Mouse (Mus musculus) testis, postnatal 14 days (tissue): ENCODE measurements around the gene Add1.
"Not testable (repeated sequence)": the region's sequence is repeated elsewhere in the genome, so short reads cannot be mapped to it uniquely, and the experiment has no call there.

Experiments used
- DNase-seq: peaks from one replicate; pipeline ENCODE4 v3.0.0; 2021; ENCODE audit warnings: low spot score

Add1 gene

DNA sequence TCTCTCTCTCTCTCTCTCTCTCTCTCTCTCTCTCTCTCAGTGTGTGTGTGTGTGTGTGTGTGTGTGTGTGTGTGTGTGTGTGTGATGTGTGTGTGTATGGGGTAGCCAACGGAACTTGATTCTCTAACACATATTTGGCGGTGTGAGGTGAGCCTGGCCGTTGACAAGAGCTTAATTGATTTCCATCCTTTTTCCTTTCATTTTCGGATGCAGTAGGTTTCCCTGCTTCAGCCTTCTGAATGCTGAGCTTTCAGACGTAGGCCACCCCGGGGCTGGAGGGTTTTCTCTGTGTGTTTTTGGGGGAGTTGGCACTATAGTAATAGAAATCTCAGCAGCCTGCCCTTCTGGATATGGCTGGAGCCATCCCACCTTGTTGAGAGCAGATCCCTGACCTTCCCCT is 23.2 kb upstream of the Add1 start:
- no peak for DNase-seq

DNA sequence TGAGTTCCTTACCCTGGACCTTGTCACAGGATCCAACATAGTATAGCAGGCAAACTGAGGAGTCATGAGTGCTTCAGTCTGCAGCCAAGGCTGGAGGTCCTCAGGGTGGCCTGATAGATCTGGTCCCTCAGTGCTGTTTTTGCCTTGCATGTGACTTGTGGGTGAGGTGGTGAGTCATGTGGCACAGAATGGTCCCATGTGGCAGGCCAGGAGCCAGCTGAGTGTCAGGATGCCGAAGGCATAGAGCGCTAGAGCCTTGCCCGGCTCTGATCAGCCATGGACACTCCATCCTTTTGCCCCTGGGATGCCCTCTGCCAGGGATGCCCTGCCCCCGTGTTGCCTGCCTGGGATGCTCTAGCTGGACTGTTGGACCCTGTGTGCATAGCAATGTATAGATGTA is 21.6 kb upstream of the Add1 start:
- no peak for DNase-seq

DNA sequence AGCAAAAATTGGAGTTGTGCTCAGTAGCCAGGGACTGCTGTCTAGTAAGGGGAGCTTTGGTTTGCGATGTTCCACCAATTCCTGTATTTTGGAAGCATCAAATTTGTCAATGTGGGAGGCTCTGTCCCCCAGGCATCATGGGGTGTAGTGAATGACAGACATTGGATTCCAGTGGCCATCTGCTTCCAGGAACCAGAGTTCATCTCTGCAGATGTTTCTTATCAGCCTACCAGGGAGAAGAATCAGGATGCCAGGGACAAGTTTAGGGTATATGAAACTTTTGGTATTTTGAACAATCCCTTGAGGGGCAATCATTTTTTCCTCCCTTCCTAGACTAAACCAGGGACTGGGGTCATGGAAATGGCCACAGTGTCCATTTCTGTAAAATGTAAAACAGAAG is 9.6 kb upstream of the Add1 start:
- no peak for DNase-seq

DNA sequence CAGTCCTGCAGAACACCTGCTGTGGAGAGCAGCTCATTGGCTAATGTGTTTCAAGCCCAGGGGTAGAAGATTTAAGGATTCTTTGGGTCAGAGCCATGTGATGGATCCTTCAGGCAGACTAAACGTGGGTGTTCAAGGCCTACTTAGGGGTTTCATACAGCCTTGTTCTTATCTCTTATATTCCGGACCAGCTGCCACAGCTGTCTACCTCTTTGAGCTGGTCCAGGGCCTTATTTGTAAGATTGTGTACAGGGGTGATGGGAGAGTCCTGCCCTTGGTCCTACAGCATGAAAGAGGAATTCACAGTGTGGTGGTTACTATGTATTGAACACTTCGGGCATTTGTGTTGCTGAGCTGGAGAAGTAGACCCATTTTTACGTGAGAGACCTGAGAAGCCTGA is 9.2 kb upstream of the Add1 start:
- no peak for DNase-seq

DNA sequence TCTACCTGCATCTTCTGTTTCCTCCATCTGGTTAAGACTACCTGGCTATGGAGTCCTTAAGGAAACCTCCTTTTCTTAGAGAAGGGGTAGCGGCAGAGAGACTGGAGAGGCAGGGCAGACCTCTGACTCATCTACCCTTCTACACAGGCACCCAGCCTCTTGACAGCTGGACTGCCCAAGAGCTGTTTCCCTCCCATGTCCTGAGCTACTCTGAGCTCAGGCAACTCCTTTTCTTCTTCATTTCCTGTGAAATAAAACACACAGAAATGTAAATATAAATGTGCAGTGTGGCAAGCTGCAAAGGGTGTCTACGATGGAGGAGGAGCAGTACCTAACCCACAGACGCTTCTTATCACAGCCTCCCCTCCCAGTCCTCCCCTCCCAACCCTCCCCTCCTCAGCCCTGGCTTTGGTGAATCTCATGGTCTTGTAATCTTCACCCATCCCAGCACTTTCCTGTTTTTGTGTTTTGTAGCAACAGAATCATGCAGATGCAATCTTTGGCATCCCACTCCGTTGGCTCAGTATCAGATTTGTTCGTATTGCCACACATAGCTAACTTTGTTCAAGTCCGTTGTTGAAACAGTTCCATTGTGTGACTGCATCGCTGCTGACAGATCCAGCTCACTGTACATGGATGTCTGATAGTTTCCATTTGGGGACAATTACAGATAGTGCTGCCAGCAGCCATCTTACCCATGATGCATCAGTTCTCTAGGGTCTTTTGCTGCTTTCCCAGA is 7.8 kb upstream of the Add1 start:
- peak; percentile 73 for DNase-seq

DNA sequence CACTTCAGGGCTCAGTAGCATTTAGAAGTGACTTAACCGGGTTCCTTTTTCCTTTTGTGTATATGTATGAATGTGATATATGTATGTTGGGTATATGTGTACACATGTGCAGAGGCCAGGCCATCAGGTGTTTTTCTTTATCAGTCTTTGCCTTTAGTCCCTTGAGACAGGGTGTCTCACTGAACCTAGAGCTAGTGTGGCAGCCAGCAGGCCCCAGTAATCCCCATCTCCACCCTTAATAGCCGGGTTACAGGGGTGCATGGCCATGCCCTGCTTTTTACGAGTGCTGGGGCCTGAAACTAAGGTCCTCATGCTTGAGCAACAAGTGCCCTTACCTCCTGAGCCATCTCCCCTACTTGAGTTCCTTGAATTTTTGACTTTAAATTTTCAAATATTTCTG is 1.9 kb upstream of the Add1 start:
- DNase-seq = no peak

DNA sequence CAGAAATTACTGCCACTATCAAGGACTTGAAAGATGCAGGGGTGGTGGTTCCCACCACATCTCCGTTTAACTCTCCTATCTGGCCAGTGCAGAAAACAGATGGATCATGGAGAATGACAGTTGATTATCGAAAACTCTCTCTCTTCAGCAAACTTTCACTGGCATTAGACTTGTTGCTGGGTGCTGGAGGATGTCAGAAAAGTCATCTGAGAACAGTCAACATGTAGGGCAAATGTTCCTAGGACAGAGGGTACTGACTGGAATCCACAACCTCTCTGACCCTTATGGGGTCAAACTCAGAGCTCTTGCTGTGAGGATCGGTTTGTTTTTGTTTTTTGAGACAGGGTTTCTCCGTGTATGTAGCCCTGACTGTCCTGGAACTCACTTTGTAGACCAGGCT is 896 bp upstream of the Add1 start:
- DNase-seq = not testable (repeated sequence)

DNA sequence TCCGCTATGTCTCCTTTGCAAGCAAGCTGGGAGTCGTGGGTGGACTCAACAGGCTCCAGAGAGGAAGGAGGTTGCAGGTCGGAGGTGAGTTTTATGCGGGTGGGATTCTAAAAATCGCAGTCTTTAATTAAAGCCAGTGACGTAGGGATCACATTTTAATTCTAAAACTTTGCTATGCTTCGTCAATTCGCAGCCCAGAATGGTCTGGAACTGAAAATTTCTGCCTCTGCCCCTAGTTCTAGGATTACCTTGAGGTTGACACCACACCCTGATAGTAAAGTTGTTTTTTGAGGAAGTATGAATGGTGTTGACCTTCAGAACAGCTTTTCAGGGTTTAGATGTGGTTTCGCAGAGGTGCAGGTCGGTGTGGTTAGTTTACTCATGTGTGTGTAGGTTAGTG is 1.3 kb downstream of the Add1 start:
- DNase-seq = no peak

DNA sequence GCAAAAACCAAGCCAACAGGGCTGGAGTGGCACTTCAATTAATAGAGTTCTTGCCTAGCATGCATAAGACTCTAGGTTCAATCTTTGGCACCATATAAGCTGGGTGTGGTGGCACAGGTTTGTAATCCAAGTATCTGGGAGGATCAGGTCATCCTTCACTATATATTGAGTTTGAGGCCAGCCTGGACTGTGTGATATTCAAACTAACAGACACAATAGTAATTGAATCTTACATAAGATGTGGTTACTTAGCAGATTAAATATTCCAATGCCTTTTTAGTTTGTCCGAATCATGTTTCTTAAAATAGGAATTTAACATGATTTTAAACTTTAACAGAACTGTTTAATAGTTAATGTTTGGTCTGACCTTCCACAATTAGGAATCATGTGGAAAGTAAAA is 2.8 kb downstream of the Add1 start:
- DNase-seq = no peak

DNA sequence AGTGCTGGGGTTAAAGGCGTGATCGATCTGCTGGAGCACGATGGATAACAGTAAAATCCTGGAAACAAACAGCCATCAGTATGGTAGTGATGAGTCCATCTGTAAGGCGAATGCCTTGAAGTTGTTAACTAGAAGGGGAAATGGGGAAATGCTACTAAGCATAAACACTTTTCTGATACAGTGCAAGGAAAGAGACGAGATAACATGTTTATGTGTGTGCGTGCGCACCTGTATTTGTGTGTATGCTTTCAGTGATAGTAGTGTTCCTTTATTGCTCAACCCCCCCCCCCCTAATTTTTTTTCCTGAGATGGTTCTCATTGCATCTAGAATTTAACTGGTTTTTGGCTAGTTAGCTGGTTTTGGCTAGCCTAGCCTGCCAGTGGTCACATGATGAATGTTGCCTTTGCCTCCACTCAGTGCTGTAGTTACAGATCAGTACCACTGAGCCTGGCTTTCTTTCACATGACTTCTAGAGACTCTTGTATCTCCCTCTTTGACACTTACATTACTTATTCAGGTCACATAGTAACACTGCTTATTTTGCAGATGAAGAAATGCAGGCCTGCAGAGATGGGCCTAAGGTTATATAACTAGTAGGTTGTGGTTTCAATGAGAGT is 4.7 kb downstream of the Add1 start:
- DNase-seq = no peak

DNA sequence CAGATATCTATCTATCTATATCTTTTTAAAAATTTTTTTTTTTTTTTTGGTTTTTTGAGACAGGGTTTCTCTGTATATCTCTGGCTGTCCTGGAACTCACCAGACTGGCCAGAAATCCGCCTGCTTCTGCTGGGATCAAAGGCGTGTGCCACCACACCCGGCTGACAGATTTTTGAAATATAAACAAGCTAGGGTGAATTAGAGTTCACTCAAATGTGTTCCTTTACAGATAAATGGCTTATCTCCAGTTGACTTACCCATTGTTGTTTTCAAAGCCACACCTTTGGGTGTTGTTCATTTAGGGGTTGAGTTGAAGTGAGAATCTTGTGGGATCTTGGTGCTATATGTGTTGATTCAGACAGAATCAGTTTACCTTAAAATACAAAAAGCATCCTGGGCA is 5.9 kb downstream of the Add1 start:
- no peak for DNase-seq

DNA sequence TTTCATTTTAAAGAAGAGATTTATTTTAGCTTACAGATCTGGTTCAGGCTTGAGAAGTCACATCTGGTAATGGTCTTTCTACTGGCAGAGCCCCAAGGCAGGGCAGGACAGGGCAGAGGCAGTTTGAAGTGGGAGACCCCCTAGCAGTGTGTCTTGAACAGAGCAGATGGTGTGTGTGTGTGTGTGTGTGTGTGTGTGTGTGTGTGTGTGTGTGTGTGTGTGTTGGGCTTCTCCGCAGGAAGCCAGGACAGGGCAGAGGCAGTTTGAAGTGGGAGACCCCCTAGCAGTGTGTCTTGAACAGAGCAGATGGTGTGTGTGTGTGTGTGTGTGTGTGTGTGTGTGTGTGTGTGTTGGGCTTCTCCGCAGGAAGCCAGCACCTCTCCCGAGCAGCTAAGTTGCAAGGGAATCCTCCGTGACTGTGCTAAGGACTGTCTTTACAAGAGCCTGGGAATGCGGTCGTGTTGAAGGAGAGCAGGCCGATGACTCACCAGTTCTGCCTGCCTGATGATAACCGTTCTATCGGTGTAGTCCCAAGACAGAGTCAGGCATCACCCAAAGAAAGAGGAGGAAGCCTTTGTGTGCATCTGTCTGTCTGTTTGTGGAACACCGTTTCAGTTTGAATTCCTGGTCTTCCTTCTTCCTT is 8.3 kb downstream of the Add1 start:
- DNase-seq = not testable (repeated sequence)

DNA sequence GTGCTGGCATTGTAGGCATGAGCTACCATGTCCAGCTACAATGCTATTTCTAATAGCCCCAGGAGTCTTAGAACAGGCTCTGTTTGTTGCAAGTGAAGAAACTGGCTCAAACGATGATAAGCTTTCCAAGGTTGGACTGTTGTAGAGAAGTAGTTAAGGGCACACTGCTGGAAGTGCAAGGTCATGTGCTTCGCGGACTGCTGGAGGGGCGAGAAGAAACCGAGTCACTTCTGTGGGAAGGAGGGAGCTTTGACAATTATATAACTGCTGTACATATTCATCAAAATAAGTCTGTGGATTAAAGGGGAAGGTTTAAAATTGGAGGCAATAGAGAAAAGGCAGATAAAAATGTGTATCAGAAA is 8.8 kb downstream of the Add1 start:
- DNase-seq = no peak

DNA sequence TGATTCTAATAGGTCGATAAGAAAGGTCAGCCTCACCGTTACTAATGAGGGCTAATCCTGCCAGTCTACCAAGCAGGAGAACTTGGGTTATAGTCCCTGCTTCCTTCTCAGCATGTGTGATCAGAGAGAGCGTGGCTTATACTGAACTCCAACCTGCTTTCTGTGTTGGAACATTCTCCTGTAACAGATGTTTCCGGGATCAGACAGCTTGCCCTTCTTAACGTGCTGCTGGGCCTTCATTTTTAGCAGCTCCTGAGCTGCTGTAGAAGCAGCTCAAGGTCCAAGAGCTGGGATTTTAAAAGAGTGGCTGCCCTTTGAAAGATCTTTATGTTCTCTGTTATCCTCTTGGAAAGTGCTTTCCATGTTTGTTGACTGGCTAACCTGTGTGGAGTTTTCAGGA is 11.8 kb downstream of the Add1 start:
- DNase-seq = no peak

DNA sequence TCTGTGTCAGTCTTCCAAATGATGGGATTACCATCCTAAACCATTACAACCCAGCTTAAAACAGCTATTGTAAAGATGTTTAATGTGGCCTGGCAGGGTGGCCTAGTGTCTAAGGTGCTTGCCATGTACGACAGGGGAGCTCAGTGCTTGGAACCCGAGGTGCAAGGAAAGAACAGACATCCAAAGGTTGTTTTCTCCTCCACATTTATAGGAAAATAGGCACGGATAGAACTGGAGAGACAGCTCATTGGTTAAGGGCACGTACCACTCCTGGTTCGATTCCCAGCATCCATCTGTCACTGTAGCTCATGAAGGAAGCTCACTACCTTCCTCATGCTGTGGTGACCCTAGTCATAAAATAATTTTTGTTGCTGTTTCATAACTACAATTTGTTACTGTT is 14.4 kb downstream of the Add1 start:
- no peak for DNase-seq

DNA sequence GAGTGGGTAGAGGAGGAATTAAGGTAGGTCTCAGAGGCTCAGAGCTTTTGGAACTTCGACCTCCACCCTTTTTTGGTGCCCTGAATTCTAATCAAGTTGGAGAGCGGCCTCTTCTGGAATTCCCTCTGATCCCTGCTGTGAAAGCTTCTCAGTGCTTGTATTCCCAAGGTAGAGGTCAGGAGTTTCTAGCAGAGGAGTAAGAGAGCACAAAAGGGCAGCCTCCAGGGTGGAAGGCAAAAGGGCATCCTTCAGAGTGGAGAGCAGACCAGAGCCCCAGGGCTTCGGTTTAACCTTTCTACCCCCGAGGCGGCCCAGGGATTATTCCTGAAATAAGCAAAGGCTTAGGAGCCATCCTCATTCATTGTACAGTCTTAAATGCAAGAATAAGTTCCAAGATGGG is 16.6 kb downstream of the Add1 start:
- DNase-seq = no peak

DNA sequence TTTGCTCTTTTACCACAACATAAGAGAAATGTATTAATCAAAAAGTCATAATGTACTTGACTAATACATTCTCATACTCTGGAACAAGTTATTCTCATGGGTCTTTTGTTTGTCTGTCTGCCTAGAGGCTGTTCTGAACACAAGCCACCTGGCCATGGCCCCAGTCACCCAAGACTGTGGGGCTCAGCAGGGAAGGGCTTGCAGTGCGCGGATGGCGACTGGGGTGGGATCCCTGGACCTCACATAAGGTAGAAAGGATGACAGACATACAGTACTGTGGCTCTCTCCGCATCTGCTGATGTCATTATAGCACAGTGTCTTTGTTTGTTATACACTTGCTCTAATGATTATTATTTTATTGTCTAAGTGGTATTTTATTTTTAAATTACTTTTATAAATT is 17.2 kb downstream of the Add1 start:
- DNase-seq = no peak

DNA sequence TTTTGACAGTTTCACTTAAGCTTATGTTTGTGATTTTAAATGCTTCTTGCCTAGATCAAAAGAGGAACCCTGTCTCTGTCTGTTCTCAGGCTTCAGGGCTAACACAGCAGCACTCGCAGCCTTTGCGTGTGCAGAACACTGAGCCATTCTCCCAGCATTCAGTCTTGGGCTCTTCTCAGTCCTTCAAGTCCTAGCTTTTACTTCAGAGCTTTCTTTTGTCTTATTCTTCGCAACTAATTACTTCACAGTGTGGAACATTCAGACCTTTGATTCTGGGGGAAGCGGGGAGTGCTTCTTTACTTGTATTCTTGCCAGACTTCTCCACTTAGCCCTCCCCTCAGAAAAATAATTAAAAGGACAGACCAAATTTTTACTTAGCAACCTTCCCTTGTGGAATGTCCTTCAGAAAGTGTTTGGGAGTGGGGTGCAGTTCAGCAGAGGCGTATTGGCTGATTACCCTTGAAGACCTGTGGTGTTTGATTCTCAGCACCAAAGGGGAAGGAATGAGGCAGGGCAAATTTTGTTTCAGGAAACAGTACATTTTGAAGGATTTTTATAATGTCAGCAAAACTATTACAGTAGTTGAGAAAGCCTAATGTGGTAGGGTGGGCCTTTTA is 18.0 kb downstream of the Add1 start:
- DNase-seq = no peak

DNA sequence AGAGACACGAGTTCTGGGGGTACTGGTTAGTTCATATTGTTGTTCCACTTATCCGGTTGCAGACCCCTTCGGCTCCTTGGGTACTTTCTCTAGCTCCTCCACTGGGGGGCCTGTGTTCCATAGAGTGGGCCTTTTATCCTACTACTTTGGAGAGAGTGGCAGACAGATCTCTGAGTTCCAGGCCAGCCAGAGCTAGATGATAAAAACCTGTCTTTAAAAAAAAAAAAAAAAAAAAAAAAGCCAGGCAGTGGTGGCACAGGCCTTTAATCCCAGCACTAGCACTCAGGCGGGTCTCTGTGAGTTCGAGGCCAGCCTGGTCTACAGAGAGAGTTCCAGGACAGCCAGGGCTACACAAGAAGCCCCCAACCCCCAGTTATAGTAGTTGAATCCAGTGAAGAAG is 18.8 kb downstream of the Add1 start:
- DNase-seq = not testable (repeated sequence)

DNA sequence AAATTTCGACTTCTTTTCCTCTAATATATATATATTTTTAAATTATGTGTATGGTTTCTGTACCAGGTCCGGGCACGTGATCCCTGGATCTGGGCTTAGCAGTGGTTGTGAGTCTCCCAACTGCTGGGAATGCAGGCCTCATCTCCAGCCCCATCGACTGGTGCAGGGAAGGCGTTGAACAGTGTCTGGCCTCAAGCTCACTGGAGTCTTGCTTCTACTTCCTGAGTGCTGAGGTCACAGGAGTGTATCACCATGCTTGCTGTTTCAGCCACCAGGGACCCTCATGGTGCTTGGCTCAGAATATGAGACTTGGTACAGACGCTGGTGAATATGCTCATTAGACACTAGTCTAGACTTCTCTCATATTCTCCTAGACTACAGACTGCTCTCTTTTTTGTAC is 19.2 kb downstream of the Add1 start:
- no peak for DNase-seq

DNA sequence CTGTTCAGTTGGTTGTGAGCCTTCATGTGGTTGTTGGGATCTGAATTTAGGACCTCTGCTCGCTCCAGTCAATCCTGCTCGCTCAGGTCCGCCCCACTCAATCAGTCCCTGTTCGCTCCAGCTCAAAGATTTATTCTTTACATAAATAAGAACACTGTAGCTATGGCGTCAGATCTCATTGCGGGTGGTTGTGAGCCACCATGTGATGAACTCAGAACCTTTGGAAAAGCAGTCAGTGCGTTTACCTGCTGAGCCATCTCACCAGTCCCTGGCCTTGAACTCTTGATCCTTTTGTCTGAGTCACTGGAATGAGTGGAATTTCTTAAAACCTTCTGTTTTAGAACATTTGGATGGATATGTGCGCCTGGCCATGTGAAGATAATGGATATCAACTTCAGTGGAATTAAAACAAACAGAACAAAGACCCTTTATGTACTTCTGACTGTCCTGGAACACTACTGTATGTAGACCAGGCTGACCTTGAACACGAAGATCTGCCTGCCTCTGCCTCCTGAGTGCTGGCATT is 19.8 kb downstream of the Add1 start:
- no peak for DNase-seq

DNA sequence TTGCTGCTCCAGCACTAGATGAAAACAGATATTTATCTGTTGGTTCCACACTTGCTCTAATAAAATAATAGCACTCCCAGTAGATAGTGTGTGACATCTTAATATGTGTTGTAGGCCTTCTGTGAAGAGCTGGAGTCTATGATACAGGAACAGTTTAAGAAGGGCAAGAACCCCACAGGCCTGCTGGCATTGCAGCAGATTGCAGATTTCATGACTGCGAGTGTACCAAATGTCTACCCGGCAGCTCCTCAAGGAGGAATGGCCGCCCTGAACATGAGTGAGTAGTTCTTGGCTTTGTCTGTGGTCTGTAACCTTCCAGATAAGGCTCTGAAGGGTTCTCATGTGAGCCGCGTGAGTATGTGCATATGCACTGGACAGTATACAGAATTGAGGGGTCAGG is 31.1 kb downstream of the Add1 start:
- no peak for DNase-seq
